Mouse (Mus musculus) layer of hippocampus, adult 9-10 months (tissue): ENCODE measurements at regions not wholly inside any gene's neighbourhood (a gene's known extent, or its start where the extent isn't known, plus 50 kb on each side); places are given as distances from the start of the nearest gene placed in this dataset.
A peak's percentile ranks its signal among the peaks of the same experiment; 100 is the strongest.

Experiments
- DNase-seq: peaks from one replicate; pipeline ENCODE4 v3.0.0; 2022; ENCODE audit warnings: low spot score

- no peak for DNase-seq
These were observed 579.1 kb upstream of the C030005K15Rik start for GRCm38 (mm10) chr10:98305667-98306066.

- DNase-seq: no peak
These were observed 583.1 kb upstream of the C030005K15Rik start for GRCm38 (mm10) chr10:98309667-98310066.

- no peak for DNase-seq
These were observed 584.8 kb upstream of the C030005K15Rik start for GRCm38 (mm10) chr10:98311403-98311802.

- no peak for DNase-seq
These were observed 591.9 kb upstream of the C030005K15Rik start for GRCm38 (mm10) chr10:98318416-98318815.

GRCm38 (mm10) chr10:98323846-98324245 is 590.4 kb upstream of the Atp2b1 start:
- no peak for DNase-seq

GRCm38 (mm10) chr10:98324591-98324990 is 589.6 kb upstream of the Atp2b1 start:
- DNase-seq: no peak

GRCm38 (mm10) chr10:98325720-98326119 is 588.5 kb upstream of the Atp2b1 start:
- no peak for DNase-seq

- DNase-seq: no peak
These were observed 581.5 kb upstream of the Atp2b1 start for GRCm38 (mm10) chr10:98332682-98333081.

GRCm38 (mm10) chr10:98333411-98334067 is 580.7 kb upstream of the Atp2b1 start:
- no peak for DNase-seq

- no peak for DNase-seq
These were observed 570.4 kb upstream of the Atp2b1 start for GRCm38 (mm10) chr10:98343827-98344226.

- peak; percentile 43 for DNase-seq
These were observed 564.7 kb upstream of the Atp2b1 start for GRCm38 (mm10) chr10:98349466-98349865.

- no peak for DNase-seq
These were observed 563.8 kb upstream of the Atp2b1 start for GRCm38 (mm10) chr10:98350318-98350926.

- no peak for DNase-seq
These were observed 562.1 kb upstream of the Atp2b1 start for GRCm38 (mm10) chr10:98352061-98352460.

GRCm38 (mm10) chr10:98354486-98354885 is 559.7 kb upstream of the Atp2b1 start:
- no peak for DNase-seq

- DNase-seq: no peak
These were observed 549.6 kb upstream of the Atp2b1 start for GRCm38 (mm10) chr10:98364604-98365003.

- DNase-seq: no peak
These were observed 541.6 kb upstream of the Atp2b1 start for GRCm38 (mm10) chr10:98372561-98372960.

GRCm38 (mm10) chr10:98373314-98373713 is 540.9 kb upstream of the Atp2b1 start:
- no peak for DNase-seq

GRCm38 (mm10) chr10:98374684-98375083 is 539.5 kb upstream of the Atp2b1 start:
- DNase-seq: no peak

- no peak for DNase-seq
These were observed 525.7 kb upstream of the Atp2b1 start for GRCm38 (mm10) chr10:98388543-98388942.

GRCm38 (mm10) chr10:98399864-98400263 is 514.3 kb upstream of the Atp2b1 start:
- no peak for DNase-seq

GRCm38 (mm10) chr10:98417807-98418743 is 496.1 kb upstream of the Atp2b1 start:
- DNase-seq: no peak

GRCm38 (mm10) chr10:98424450-98424849 is 489.8 kb upstream of the Atp2b1 start:
- no peak for DNase-seq

GRCm38 (mm10) chr10:98434974-98435373 is 479.2 kb upstream of the Atp2b1 start:
- DNase-seq: no peak
